Mouse (Mus musculus): Measurements from ENCODE around the gene 1700061G19Rik. TPM values are rescaled to one million over a fixed set of nuclear protein-coding genes. Genes with fewer than 3 reads are reported as not detected.

Gene 1700061G19Rik
- polyA plus RNA-seq (2017; shearing (Covaris generic)), result 0.41 TPM

DNA sequence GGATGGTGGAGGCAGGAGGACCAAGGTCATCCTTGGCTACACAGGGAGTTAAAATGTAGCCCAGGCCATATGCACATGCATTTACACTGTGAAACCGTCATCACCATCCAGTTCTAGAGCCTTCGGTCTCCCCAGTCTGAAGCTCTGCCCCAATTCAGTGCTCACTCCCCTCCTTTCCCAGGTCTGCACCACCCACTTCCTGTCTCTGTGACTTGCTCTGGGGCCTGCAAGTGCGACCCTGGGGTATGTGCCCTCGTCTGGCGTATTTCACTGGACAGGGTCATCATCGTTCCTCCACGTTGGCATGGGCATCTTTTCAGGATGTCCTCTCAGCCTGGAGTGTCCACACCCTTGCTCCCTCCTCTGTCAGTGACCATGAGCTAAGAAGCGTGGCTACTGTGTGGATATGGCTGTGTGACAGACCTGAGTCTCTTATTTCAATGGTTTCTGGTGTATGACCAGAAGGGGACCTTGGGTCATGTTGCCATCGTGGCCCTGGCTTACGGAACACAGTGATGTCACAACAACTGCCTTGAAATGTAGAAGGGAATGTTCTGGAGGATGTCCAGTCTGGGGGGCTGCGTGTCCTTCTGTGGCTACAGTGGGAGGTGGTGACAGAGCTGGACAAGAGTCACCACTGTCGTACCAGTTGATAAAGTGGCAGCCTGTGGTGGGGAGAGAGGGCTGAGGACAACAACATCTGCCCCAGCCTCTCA is at the start of gene 1700061G19Rik:
Gene 1700061G19Rik, plus strand, starts transcription at position 542 of the 716 bp plus-strand sequence.

DNA sequence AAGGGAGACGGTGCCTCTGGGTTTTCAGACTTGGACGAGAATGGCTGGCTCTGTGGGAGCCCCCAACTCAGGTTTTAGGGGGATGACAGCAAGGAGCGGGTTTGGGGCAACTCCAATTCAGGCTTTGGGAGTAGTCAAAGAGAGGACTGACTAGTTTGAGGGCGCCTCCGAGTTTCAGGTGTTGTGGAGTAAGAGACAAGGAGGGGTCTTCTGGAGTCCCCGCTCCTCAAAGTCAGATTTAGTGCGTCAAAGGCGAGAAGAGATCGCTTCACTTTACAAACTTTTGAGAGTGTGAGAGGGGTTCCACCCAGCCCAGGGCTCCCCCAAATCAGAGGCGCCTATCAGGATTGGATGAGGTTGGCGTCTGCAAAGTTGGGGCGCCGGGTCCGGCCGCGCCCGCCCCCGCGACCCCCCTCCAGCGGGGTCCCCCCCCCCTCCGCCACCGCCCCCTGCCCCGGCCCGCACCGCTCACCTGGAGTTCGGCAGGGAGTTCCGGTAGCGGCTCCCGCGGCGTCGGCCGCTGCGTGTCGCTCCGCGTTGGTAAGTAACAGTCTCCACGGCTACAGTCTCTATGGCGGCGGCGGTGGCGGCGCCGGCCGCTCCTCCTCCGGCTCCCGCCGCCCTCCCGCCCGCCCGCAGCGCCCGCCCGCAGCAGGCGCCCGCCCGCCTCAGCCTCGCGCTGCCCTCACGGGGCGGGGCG is 44.7 kb upstream of the 1700061G19Rik start, which contains the start of gene Rfx2:
Gene Rfx2, minus strand, starts transcription at position 603 of the 700 bp plus-strand sequence.

DNA sequence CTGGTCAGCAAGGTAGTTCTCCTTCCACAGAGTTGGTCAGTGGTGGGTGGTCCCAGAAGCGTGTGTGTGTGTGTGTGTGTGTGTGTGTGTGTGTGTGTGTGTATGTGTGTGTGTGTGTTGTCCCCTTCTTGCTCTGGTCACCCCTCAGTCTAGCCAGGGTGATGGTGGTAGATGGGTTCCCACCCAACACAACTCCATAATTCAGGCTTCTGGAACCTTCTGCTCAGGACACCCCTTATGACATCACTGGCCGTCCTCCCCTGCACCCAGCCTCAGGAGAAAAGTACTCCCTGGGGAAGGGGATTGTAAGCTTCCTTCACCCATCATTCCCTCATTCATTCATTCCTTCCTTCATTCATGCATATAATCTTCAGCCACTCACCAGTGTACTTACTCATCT is 1.0 kb upstream of the 1700061G19Rik start, which contains the start of gene Acsbg2:
Gene Acsbg2, minus strand, starts transcription at position 211 of the 400 bp plus-strand sequence.

DNA sequence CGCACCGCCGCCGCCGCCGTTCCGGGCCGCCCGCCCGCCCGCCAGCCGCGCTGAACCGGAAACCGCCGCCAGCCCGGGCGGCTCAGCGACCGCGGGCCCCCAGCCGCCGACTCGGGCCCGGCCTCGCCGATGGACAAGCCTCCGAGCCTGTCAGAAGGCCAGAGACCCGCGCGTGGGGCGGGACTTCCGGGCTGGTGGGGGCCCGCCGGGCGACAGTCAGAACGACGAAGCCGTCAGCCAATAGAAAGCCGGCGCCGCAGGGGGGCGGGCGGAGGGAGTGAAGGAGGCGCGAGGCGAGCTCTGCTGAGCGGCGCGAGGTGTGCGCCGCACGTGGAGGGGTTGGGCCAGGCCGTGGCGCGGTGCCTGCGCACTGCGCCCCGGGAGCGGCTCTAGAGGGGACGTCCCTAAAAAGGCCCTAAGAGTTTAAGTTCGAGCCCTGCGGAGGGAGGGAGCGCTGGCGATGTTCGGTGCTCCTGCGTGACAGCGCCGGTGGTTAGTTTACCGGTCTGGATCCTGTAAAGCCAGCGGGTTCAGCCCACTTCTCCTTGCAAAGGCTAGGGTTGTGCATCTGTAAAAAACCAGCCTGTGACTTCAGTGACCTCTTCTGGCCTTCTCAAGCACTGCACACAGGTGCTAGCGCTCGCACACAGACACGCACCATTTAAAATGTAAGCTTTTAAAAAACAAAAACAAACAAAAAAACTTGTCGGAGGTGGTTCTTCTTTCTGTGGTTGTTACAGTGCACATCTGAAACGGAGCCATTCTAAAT is 60.3 kb downstream of the 1700061G19Rik start, which contains the start of gene Mllt1:
Gene Mllt1, minus strand, starts transcription at position 53 of the 769 bp plus-strand sequence.

Other genes with a start within 250 kb of the 1700061G19Rik start
- 49.1 TPM for gene Lonp1, start 248.6 kb upstream of the 1700061G19Rik start, polyA plus RNA-seq (2017; shearing (Covaris generic))
- gene Catsperd, start 247.3 kb upstream of the 1700061G19Rik start, polyA plus RNA-seq (2017; shearing (Covaris generic)), result 0.44 TPM
- 71.1 TPM for gene Ranbp3, start 202.2 kb upstream of the 1700061G19Rik start, polyA plus RNA-seq (2017; shearing (Covaris generic))
- gene Ndufa11, start 157.7 kb upstream of the 1700061G19Rik start, polyA plus RNA-seq (2017; shearing (Covaris generic)), result 151 TPM
- 12.2 TPM for gene Vmac, start 157.5 kb upstream of the 1700061G19Rik start, polyA plus RNA-seq (2017; shearing (Covaris generic))
- gene Nrtn, start 117.9 kb upstream of the 1700061G19Rik start, polyA plus RNA-seq (2017; shearing (Covaris generic)), result not detected
- 51.8 TPM for gene Dus3l, start 110.7 kb upstream of the 1700061G19Rik start, polyA plus RNA-seq (2017; shearing (Covaris generic))
- gene Prr22, start 105.2 kb upstream of the 1700061G19Rik start, polyA plus RNA-seq (2017; shearing (Covaris generic)), result 0.28 TPM
- gene Rfx2, start 44.5 kb upstream of the 1700061G19Rik start, polyA plus RNA-seq (2017; shearing (Covaris generic)), result 1.6 TPM
- gene Acsbg2, start 1.0 kb upstream of the 1700061G19Rik start, polyA plus RNA-seq (2017; shearing (Covaris generic)), result 0.15 TPM
- 26.4 TPM for gene Mllt1, start 59.9 kb downstream of the 1700061G19Rik start, polyA plus RNA-seq (2017; shearing (Covaris generic))
- gene Acer1, start 106.6 kb downstream of the 1700061G19Rik start, polyA plus RNA-seq (2017; shearing (Covaris generic)), result not detected
- 47.3 TPM for gene Clpp, start 114.8 kb downstream of the 1700061G19Rik start, polyA plus RNA-seq (2017; shearing (Covaris generic))
- 8.6 TPM for gene Alkbh7, start 121.9 kb downstream of the 1700061G19Rik start, polyA plus RNA-seq (2017; shearing (Covaris generic))
- gene Pspn, start 124.5 kb downstream of the 1700061G19Rik start, polyA plus RNA-seq (2017; shearing (Covaris generic)), result not detected
- gene Gtf2f1, start 135.8 kb downstream of the 1700061G19Rik start, polyA plus RNA-seq (2017; shearing (Covaris generic)), result 68.1 TPM
- 0.66 TPM for gene Gm17949, start 136.0 kb downstream of the 1700061G19Rik start, polyA plus RNA-seq (2017; shearing (Covaris generic))
- 33.8 TPM for gene Khsrp, start 156.0 kb downstream of the 1700061G19Rik start, polyA plus RNA-seq (2017; shearing (Covaris generic))
- gene Slc25a41, start 166.2 kb downstream of the 1700061G19Rik start, polyA plus RNA-seq (2017; shearing (Covaris generic)), result not detected
- 9.6 TPM for gene Crb3, start 183.6 kb downstream of the 1700061G19Rik start, polyA plus RNA-seq (2017; shearing (Covaris generic))
- gene Slc25a23, start 184.4 kb downstream of the 1700061G19Rik start, polyA plus RNA-seq (2017; shearing (Covaris generic)), result 6.1 TPM
- 183 TPM for gene Dennd1c, start 203.0 kb downstream of the 1700061G19Rik start, polyA plus RNA-seq (2017; shearing (Covaris generic))
- 0.73 TPM for gene Tubb4a, start 212.3 kb downstream of the 1700061G19Rik start, polyA plus RNA-seq (2017; shearing (Covaris generic))
- gene Tnfsf9, start 229.8 kb downstream of the 1700061G19Rik start, polyA plus RNA-seq (2017; shearing (Covaris generic)), result 36.0 TPM

Measured in effector memory CD4-positive, alpha-beta T cell, adult 7 months (primary cell).